Mouse (Mus musculus): ENCODE measurements around the gene Gm10100. TPM values are rescaled to one million over a fixed set of nuclear protein-coding genes. Genes with fewer than 3 reads are reported as not detected.
"Not testable (repeated sequence)": the region's sequence is repeated elsewhere in the genome, so short reads cannot be mapped to it uniquely, and the experiment has no call there.

Gene Gm10100
- total and polyA plus RNA-seq, 3 experiments: not detected

DNA sequence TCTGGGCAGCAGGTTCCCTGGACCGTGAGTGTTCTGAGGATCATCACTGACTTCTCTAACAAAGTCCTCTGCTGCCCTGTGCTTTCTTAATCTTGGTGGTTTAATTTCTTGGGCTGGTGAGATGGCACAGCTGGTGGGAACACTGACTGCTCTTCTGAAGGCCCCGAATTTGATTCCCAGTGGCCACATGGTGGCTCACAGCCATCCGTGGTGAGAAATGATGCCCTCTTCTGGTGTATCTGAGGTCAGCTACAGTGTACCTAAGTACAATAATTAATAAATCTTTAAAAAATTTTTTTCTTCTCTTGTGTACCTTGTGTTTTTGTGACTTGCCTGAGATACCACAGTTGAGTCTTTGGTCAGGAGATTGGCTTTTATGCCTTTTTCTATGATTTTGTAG, 26.0 kb downstream of the Gm10100 start:
- H3K27ac ChIP-seq; H3K9ac ChIP-seq (ENCODE audit: low read depth, low read length); H3K4me1 ChIP-seq (ENCODE audit: control insufficient read depth, insufficient read depth, low read length); H3K79me2 ChIP-seq (replicated peaks; ENCODE audit: control insufficient read depth, insufficient read depth, low read length); H3K27me3 ChIP-seq (ENCODE audit: control insufficient read depth, insufficient read depth, low read length); H3K36me3 ChIP-seq (ENCODE audit: control insufficient read depth, insufficient read depth, low read length); intact Hi-C loops (cut with DNase I); H3K4me3 ChIP-seq; DNase-seq: not testable (repeated sequence)
- 53% methylated on average over 3 of the region's 3 CpGs for WGBS
- TF ChIP-seq CTCF (IDR thresholded peaks at IDR 0.05): 0 out of 2 replicates have a peak, but pooled peaks have one; percentile 12

DNA sequence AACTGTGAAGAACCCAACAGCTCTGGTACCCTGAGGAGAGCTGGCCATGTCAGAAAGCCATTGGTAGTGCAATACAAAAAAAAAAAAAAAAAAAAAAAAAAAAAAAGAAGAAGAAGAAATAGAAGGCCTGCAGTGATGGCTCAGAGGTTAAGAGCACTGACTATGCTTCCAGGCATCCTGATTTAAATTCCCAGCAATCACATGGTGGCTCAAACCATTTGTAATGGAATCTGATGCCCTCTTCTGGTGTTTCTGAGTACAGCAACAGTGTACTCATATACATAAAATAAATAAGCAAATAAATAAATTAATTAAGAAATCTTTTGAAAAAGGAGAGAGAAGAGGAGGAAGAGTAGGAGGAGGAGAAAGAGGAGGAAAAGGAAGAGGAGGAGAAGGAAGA, 27.2 kb downstream of the Gm10100 start:
- Histone ChIP-seq H3K36me3 (ENCODE audit: control insufficient read depth, insufficient read depth, low read length) (no peaks in the 10 kb centered on the region), H3K79me2 (replicated peaks; ENCODE audit: control insufficient read depth, insufficient read depth, low read length) (no peaks in the 10 kb centered on the region), H3K4me1 (ENCODE audit: control insufficient read depth, insufficient read depth, low read length) (no peaks in the 10 kb centered on the region), H3K27me3 (ENCODE audit: control insufficient read depth, insufficient read depth, low read length) (no peaks in the 10 kb centered on the region), H3K27ac (no peak overlapping the region), H3K9ac (ENCODE audit: low read depth, low read length) (no peak overlapping the region), H3K4me3 (no peak overlapping the region)
- no peak for DNase-seq
- intact Hi-C loops (cut with DNase I): no loop called here
- TF ChIP-seq CTCF (IDR thresholded peaks at IDR 0.05) (peak; percentile 31), POLR2A (IDR thresholded peaks at IDR 0.05; ENCODE audit: insufficient read depth, low read depth, low read length) (no peak), EP300 (IDR thresholded peaks at IDR 0.05; ENCODE audit: insufficient read depth, low read depth, low read length) (no peak)

DNA sequence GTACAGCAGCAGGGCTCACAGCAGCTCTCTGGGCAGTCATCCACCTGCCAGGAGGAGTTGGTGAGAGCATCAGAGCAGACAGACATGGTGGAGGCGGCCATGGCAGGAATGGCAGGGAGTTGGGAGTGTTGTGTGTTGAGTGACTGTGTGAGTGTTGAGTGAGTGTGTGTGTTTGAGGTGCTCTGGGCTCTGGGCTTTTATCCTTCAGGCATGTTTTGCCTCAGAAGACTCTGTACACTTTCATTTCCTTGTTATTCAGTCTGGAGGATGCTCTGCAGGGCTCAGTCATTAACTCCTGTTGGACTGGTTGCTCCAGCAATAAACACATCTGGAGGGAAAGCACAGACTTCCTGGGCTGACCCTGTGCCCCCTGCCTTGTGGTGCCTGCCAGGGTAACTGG, 33.3 kb downstream of the Gm10100 start, which contains the start of gene Gm3233:
Gene Gm3233 (minus strand): TSS at position 101 of the 400 bp plus-strand sequence.
- H3K79me2 ChIP-seq (replicated peaks; ENCODE audit: control insufficient read depth, insufficient read depth, low read length); H3K36me3 ChIP-seq (ENCODE audit: control insufficient read depth, insufficient read depth, low read length); H3K4me1 ChIP-seq (ENCODE audit: control insufficient read depth, insufficient read depth, low read length); H3K4me3 ChIP-seq; H3K27ac ChIP-seq; DNase-seq; H3K9ac ChIP-seq (ENCODE audit: low read depth, low read length); H3K27me3 ChIP-seq (ENCODE audit: control insufficient read depth, insufficient read depth, low read length); intact Hi-C loops (cut with DNase I): not testable (repeated sequence)
- 67% methylated on average over 1 of the region's 1 CpGs for WGBS

DNA sequence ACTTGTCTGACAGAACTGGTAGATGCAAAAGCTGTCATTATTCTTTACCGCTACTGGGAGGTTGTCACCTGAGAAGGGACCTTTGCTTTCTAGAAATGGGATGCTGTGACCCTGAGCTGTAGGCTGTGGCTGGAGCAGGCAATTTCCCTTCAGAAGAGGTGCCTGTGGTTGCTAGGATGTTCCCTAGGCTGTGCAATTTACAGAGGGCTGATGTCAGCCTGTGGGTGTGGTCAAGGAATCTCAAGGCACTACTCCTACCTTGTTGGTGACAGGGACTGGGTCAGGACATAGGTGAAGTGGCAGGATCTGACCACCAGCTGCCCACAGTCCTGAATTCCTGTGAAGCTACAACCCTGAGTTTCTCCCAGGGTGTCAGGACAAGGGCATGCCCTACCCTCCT, 43.4 kb downstream of the Gm10100 start:
- DNase-seq: no peak
- Histone ChIP-seq H3K4me1 (ENCODE audit: control insufficient read depth, insufficient read depth, low read length) (no peaks in the 10 kb centered on the region), H3K27me3 (ENCODE audit: control insufficient read depth, insufficient read depth, low read length) (no peaks in the 10 kb centered on the region), H3K4me3 (no peak overlapping the region), H3K36me3 (ENCODE audit: control insufficient read depth, insufficient read depth, low read length) (no peaks in the 10 kb centered on the region), H3K79me2 (replicated peaks; ENCODE audit: control insufficient read depth, insufficient read depth, low read length) (no peaks in the 10 kb centered on the region), H3K27ac (no peak overlapping the region), H3K9ac (ENCODE audit: low read depth, low read length) (no peak overlapping the region)
- no peak for TF ChIP-seq POLR2A (IDR thresholded peaks at IDR 0.05; ENCODE audit: insufficient read depth, low read depth, low read length)
- intact Hi-C loops (cut with DNase I): no loop called here
- WGBS: 86% methylated on average over 1 of the region's 1 CpGs

DNA sequence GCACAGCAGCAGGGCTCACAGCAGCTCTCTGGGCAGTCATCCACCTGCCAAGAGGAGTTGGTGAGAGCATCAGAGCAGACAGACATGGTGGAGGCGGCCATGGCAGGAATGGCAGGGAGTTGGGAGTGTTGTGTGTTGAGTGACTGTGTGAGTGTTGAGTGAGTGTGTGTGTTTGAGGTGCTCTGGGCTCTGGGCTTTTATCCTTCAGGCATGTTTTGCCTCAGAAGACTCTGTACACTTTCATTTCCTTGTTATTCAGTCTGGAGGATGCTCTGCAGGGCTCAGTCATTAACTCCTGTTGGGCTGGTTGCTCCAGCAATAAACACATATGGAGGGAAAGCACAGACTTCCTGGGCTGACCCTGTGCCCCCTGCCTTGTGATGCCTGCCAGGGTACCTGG, 44.9 kb downstream of the Gm10100 start, which contains the start of gene Gm3238:
Gene Gm3238 (minus strand): TSS at position 101 of the 400 bp plus-strand sequence.
- intact Hi-C loops (cut with DNase I); H3K4me3 ChIP-seq: not testable (repeated sequence)
- 40% methylated on average over 1 of the region's 1 CpGs for WGBS

DNA sequence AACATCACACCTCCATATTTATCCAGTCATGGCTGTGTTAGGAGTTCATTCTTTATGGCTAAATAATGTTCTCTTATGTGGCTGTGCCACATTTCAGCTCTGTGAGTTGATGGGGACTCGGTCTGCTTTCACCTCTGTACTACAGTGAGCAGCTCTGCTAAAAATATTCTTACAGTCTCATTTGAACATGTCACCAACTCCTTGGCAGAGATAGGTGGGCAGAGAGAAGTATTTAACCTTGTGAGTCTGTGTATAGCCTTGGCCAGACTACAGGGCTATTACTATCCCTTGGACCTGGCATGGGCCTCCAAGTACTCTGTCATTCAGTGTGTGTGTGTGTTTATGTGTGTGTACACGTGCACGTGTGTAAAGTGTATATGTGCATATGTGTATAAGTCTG, 45.9 kb downstream of the Gm10100 start:
- H3K27me3 ChIP-seq (ENCODE audit: control insufficient read depth, insufficient read depth, low read length); DNase-seq; H3K79me2 ChIP-seq (replicated peaks; ENCODE audit: control insufficient read depth, insufficient read depth, low read length); H3K4me3 ChIP-seq; H3K9ac ChIP-seq (ENCODE audit: low read depth, low read length); H3K36me3 ChIP-seq (ENCODE audit: control insufficient read depth, insufficient read depth, low read length); H3K4me1 ChIP-seq (ENCODE audit: control insufficient read depth, insufficient read depth, low read length); intact Hi-C loops (cut with DNase I); H3K27ac ChIP-seq: not testable (repeated sequence)
- WGBS: 67% methylated on average over 3 of the region's 3 CpGs

More for the DNA sequence above, 44.9 kb downstream of the Gm10100 start, which contains the start of gene Gm3238:
- H3K36me3 ChIP-seq (ENCODE audit: control insufficient read depth, insufficient read depth, low read length); H3K27me3 ChIP-seq (ENCODE audit: control insufficient read depth, insufficient read depth, low read length); H3K9ac ChIP-seq (ENCODE audit: low read depth, low read length); H3K4me1 ChIP-seq (ENCODE audit: control insufficient read depth, insufficient read depth, low read length); H3K79me2 ChIP-seq (replicated peaks; ENCODE audit: control insufficient read depth, insufficient read depth, low read length); DNase-seq; H3K27ac ChIP-seq: not testable (repeated sequence)

Other genes starting within 250 kb of the Gm10100 start
Only the 30 nearest of the 31 such genes appear.
- 10 to 100 TPM in 1 of 2 experiments, 1 to 10 TPM in 1; 8.2 to 10.3 TPM for gene Fam207a, start 210.7 kb upstream of the Gm10100 start, total RNA-seq (2021)
- 10.4 and 11.1 TPM in 2 replicates for gene Fam207a, start 210.7 kb upstream of the Gm10100 start, polyA plus RNA-seq (2012; rRNA removed)
- gene Itgb2, start 196.2 kb upstream of the Gm10100 start, total RNA-seq (2021): 10 to 100 TPM in 1 of 2 experiments, 1 to 10 TPM in 1; 7.1 to 11.2 TPM
- gene Itgb2, start 196.2 kb upstream of the Gm10100 start, polyA plus RNA-seq (2012; rRNA removed): 6.0 and 11.6 TPM in 2 replicates
- gene Pttg1ip, start 144.8 kb upstream of the Gm10100 start, total RNA-seq (2021): 100 to 1,000 TPM; 131 to 132 TPM
- 119 and 168 TPM in 2 replicates for gene Pttg1ip, start 144.8 kb upstream of the Gm10100 start, polyA plus RNA-seq (2012; rRNA removed)
- 10 to 100 TPM; 66.4 to 67.8 TPM for gene Sumo3, start 120.4 kb upstream of the Gm10100 start, total RNA-seq (2021)
- 122 and 167 TPM in 2 replicates for gene Sumo3, start 120.4 kb upstream of the Gm10100 start, polyA plus RNA-seq (2012; rRNA removed)
- 10 to 100 TPM; 15.5 to 15.8 TPM for gene Gm49325, start 120.3 kb upstream of the Gm10100 start, total RNA-seq (2021)
- not detected in 2 replicates for gene Gm49325, start 120.3 kb upstream of the Gm10100 start, polyA plus RNA-seq (2012; rRNA removed)
- gene Ube2g2, start 104.2 kb upstream of the Gm10100 start, total RNA-seq (2021): 10 to 100 TPM; 74.6 to 80.9 TPM
- 53.5 and 69.7 TPM in 2 replicates for gene Ube2g2, start 104.2 kb upstream of the Gm10100 start, polyA plus RNA-seq (2012; rRNA removed)
- gene Tspear, start 39.9 kb upstream of the Gm10100 start, total RNA-seq (2021): not detected
- not detected in 2 replicates for gene Tspear, start 39.9 kb upstream of the Gm10100 start, polyA plus RNA-seq (2012; rRNA removed)
- gene Gm19402, start 35.7 kb upstream of the Gm10100 start, total RNA-seq (2021): not detected
- not detected in 2 replicates for gene Gm19402, start 35.7 kb upstream of the Gm10100 start, polyA plus RNA-seq (2012; rRNA removed)
- not detected for gene Gm9508, start 29.3 kb upstream of the Gm10100 start, total RNA-seq (2021)
- gene Gm9508, start 29.3 kb upstream of the Gm10100 start, polyA plus RNA-seq (2012; rRNA removed): not detected in 2 replicates
- not detected for gene Gm10272, start 19.9 kb upstream of the Gm10100 start, total RNA-seq (2021)
- not detected in 2 replicates for gene Gm10272, start 19.9 kb upstream of the Gm10100 start, polyA plus RNA-seq (2012; rRNA removed)
- gene Gm10024, start 15.0 kb upstream of the Gm10100 start, total RNA-seq (2021): not detected
- gene Gm10024, start 15.0 kb upstream of the Gm10100 start, polyA plus RNA-seq (2012; rRNA removed): not detected in 2 replicates
- not detected for gene Gm10142, start 10.7 kb upstream of the Gm10100 start, total RNA-seq (2021)
- not detected in 2 replicates for gene Gm10142, start 10.7 kb upstream of the Gm10100 start, polyA plus RNA-seq (2012; rRNA removed)
- gene Krtap12-1, start 5.9 kb upstream of the Gm10100 start, total RNA-seq (2021): not detected
- gene Krtap12-1, start 5.9 kb upstream of the Gm10100 start, polyA plus RNA-seq (2012; rRNA removed): not detected in 2 replicates
- gene Gm18596, start 16.2 kb downstream of the Gm10100 start, total RNA-seq (2021): not detected
- gene Gm18596, start 16.2 kb downstream of the Gm10100 start, polyA plus RNA-seq (2012; rRNA removed): not detected in 2 replicates
- gene Gm9736, start 24.9 kb downstream of the Gm10100 start, total RNA-seq (2021): not detected
- not detected in 2 replicates for gene Gm9736, start 24.9 kb downstream of the Gm10100 start, polyA plus RNA-seq (2012; rRNA removed)
- not detected for gene Gm3233, start 33.2 kb downstream of the Gm10100 start, total RNA-seq (2021)
- gene Gm3233, start 33.2 kb downstream of the Gm10100 start, polyA plus RNA-seq (2012; rRNA removed): not detected in 2 replicates
- not detected for gene Gm3238, start 44.8 kb downstream of the Gm10100 start, total RNA-seq (2021)
- not detected in 2 replicates for gene Gm3238, start 44.8 kb downstream of the Gm10100 start, polyA plus RNA-seq (2012; rRNA removed)
- not detected for gene Gm7138, start 50.5 kb downstream of the Gm10100 start, total RNA-seq (2021)
- not detected in 2 replicates for gene Gm7138, start 50.5 kb downstream of the Gm10100 start, polyA plus RNA-seq (2012; rRNA removed)
- not detected for gene Gm3250, start 56.1 kb downstream of the Gm10100 start, total RNA-seq (2021)
- gene Gm3250, start 56.1 kb downstream of the Gm10100 start, polyA plus RNA-seq (2012; rRNA removed): not detected in 2 replicates
- not detected for gene Gm7137, start 61.7 kb downstream of the Gm10100 start, total RNA-seq (2021)
- not detected in 2 replicates for gene Gm7137, start 61.7 kb downstream of the Gm10100 start, polyA plus RNA-seq (2012; rRNA removed)
- gene Gm9639, start 68.6 kb downstream of the Gm10100 start, total RNA-seq (2021): not detected
- gene Gm9639, start 68.6 kb downstream of the Gm10100 start, polyA plus RNA-seq (2012; rRNA removed): not detected in 2 replicates
- gene Gm19668, start 72.6 kb downstream of the Gm10100 start, total RNA-seq (2021): not detected
- gene Gm19668, start 72.6 kb downstream of the Gm10100 start, polyA plus RNA-seq (2012; rRNA removed): not detected in 2 replicates
- not detected for gene Gm9507, start 85.4 kb downstream of the Gm10100 start, total RNA-seq (2021)
- not detected in 2 replicates for gene Gm9507, start 85.4 kb downstream of the Gm10100 start, polyA plus RNA-seq (2012; rRNA removed)
- gene Gm2696, start 88.2 kb downstream of the Gm10100 start, total RNA-seq (2021): not detected
- not detected in 2 replicates for gene Gm2696, start 88.2 kb downstream of the Gm10100 start, polyA plus RNA-seq (2012; rRNA removed)
- gene Krtap10-4, start 100.6 kb downstream of the Gm10100 start, total RNA-seq (2021): not detected
- gene Krtap10-4, start 100.6 kb downstream of the Gm10100 start, polyA plus RNA-seq (2012; rRNA removed): not detected in 2 replicates
- gene Krtap10-10, start 109.5 kb downstream of the Gm10100 start, total RNA-seq (2021): not detected
- not detected in 2 replicates for gene Krtap10-10, start 109.5 kb downstream of the Gm10100 start, polyA plus RNA-seq (2012; rRNA removed)
- not detected for gene Gm36176, start 120.3 kb downstream of the Gm10100 start, total RNA-seq (2021)
- gene Gm36176, start 120.3 kb downstream of the Gm10100 start, polyA plus RNA-seq (2012; rRNA removed): not detected in 2 replicates
- not detected for gene Gm10318, start 126.4 kb downstream of the Gm10100 start, total RNA-seq (2021)
- not detected in 2 replicates for gene Gm10318, start 126.4 kb downstream of the Gm10100 start, polyA plus RNA-seq (2012; rRNA removed)
- not detected for gene Gm3285, start 135.5 kb downstream of the Gm10100 start, total RNA-seq (2021)
- gene Gm3285, start 135.5 kb downstream of the Gm10100 start, polyA plus RNA-seq (2012; rRNA removed): not detected in 2 replicates
- under 1 TPM; 0.57 to 0.86 TPM for gene Lrrc3, start 176.1 kb downstream of the Gm10100 start, total RNA-seq (2021)
- 0.62 and 0.85 TPM in 2 replicates for gene Lrrc3, start 176.1 kb downstream of the Gm10100 start, polyA plus RNA-seq (2012; rRNA removed)